In genomic region chr11:105953402-105953801, GRCm38 (mm10) we compare ENCODE assay signal across 12 mouse cellular contexts. TPM values are rescaled to one million over a fixed set of nuclear protein-coding genes. Genes with fewer than 3 reads are reported as not detected.
A peak's percentile ranks its signal among the peaks of the same experiment; 100 is the strongest.
DNase-seq lines count a peak whose midpoint lies in the region; ATAC-seq and TF ChIP-seq lines count a peak whose summit lies in the region.
"Had no signal": no experiment of that assay in that cellular context is flagged by ENCODE, and none has a peak within 500 bp of the region (broad histone marks: within the 10 kb centered on the region; RNA-seq: fewer than 3 reads in every experiment).

No protein-coding gene starts in this region.

- H3K4me2 ChIP-seq in lung, postnatal 0 days (replicated peaks; ENCODE audit: low read depth, low read length), result no peak overlapping the region
- H3K4me2 ChIP-seq in forebrain, embryonic 15.5 days (replicated peaks), result no peak overlapping the region
- H3K4me2 ChIP-seq: hindbrain, embryonic 14.5 days; midbrain, embryonic 12.5 days had no signal

- H3K9me3 ChIP-seq in lung, postnatal 0 days (ENCODE audit: low read length), result no peaks in the 10 kb centered on the region
- no peaks in the 10 kb centered on the region for H3K9me3 ChIP-seq in forebrain, embryonic 15.5 days
- H3K9me3 ChIP-seq: midbrain, embryonic 12.5 days had no signal

- DNase-seq in gastrocnemius, adult 2 months, result peak; percentile 76
- DNase-seq in gastrocnemius, postnatal 4 days (ENCODE audit: low spot score in 2 of 2), result no peak
- DNase-seq in MN1 (ENCODE audit: low spot score), result peak; percentile 89
- peak; percentile 58 for DNase-seq in gastrocnemius, postnatal 14 days
- DNase-seq in lung, postnatal 0 days (ENCODE audit: low spot score), result peak; percentile 92
- DNase-seq in cerebellum, postnatal 25 days, result no peak
- DNase-seq in spleen, postnatal 4 days (ENCODE audit: low spot score in 2 of 2), result no peak
- DNase-seq: B cell, adult 2 months; left cerebral cortex, postnatal 4 days had no signal

- H3K4me3 ChIP-seq in gastrocnemius, adult 2 months, result no peak overlapping the region
- no peak overlapping the region for H3K4me3 ChIP-seq in lung, postnatal 0 days (ENCODE audit: low read depth, low read length)
- no peak overlapping the region for H3K4me3 ChIP-seq in forebrain, embryonic 15.5 days
- H3K4me3 ChIP-seq: midbrain, embryonic 12.5 days had no signal

- peak; percentile 81 for ATAC-seq in lung, postnatal 0 days
- no peak for ATAC-seq in forebrain, embryonic 15.5 days (replicated peaks)

- WGBS in lung, postnatal 0 days, result 38% methylated on average over 6 of the region's 6 CpGs
- WGBS in forebrain, embryonic 15.5 days, result 79% methylated on average over 6 of the region's 6 CpGs

- no peak for TF ChIP-seq CTCF in gastrocnemius, adult 2 months (IDR thresholded peaks at IDR 0.05)
- TF ChIP-seq CTCF in lung, postnatal 0 days (IDR thresholded peaks at IDR 0.05), result no peak; the same call in 1 of the 2 replicates

- peak overlapping the region; percentile 72 for H3K27ac ChIP-seq in gastrocnemius, adult 2 months
- no peak overlapping the region for H3K27ac ChIP-seq in lung, postnatal 0 days (ENCODE audit: low read length)
- H3K27ac ChIP-seq in forebrain, embryonic 15.5 days (replicated peaks), result no peak overlapping the region
- H3K27ac ChIP-seq: hindbrain, embryonic 14.5 days; midbrain, embryonic 12.5 days had no signal

- H3K4me1 ChIP-seq in lung, postnatal 0 days (ENCODE audit: insufficient read depth, low read depth, low read length), result peaks cover 8% of the 10 kb centered on the region; the same call in 1 of the 2 replicates
- no peaks in the 10 kb centered on the region for H3K4me1 ChIP-seq in forebrain, embryonic 15.5 days
- H3K4me1 ChIP-seq: midbrain, embryonic 12.5 days had no signal

- intact Hi-C loops in gastrocnemius, adult 2 months (cut with DNase I), result no loop called here
- intact Hi-C loops in gastrocnemius, postnatal 14 days (cut with DNase I; ENCODE audit: low total_unique reads), result no loop called here

- no peaks in the 10 kb centered on the region for H3K36me3 ChIP-seq in lung, postnatal 0 days (ENCODE audit: insufficient read depth, low read length)
- no peaks in the 10 kb centered on the region for H3K36me3 ChIP-seq in forebrain, embryonic 15.5 days
- H3K36me3 ChIP-seq: midbrain, embryonic 12.5 days had no signal

- H3K9ac ChIP-seq in lung, postnatal 0 days (replicated peaks; ENCODE audit: low read depth), result no peak overlapping the region
- H3K9ac ChIP-seq in forebrain, embryonic 15.5 days (replicated peaks), result no peak overlapping the region
- H3K9ac ChIP-seq: hindbrain, embryonic 14.5 days; midbrain, embryonic 12.5 days had no signal

- TF ChIP-seq EP300 in lung, postnatal 0 days (IDR thresholded peaks at IDR 0.05), result peak; percentile 74; the same call in 1 of the 2 replicates

- H3K27me3 ChIP-seq in lung, postnatal 0 days (replicated peaks; ENCODE audit: insufficient read depth, low read length), result no peaks in the 10 kb centered on the region
- no peaks in the 10 kb centered on the region for H3K27me3 ChIP-seq in forebrain, embryonic 15.5 days
- H3K27me3 ChIP-seq: midbrain, embryonic 12.5 days had no signal

RNA-seq across cellular contexts. Expression of gene Cyb561, which starts 0.3 kb away (rescaled TPM):
- total RNA-seq in gastrocnemius, adult 2 months (2021), result 1 to 10 TPM; 3.9 to 4.7 TPM
- total RNA-seq in gastrocnemius, postnatal 4 days (2021), result 1 to 10 TPM; 4.9 to 5.0 TPM
- total RNA-seq in gastrocnemius, postnatal 14 days (2021), result 1 to 10 TPM; 6.4 to 8.2 TPM
- 70.5 and 72.2 TPM in 2 replicates for polyA plus RNA-seq in lung, postnatal 0 days (2015; fragmentation: Nextera tagmentation; extraction: Ambion mirVana)
- polyA plus RNA-seq in forebrain, embryonic 15.5 days (2015; fragmentation: Nextera tagmentation; extraction: Ambion mirVana), result 32.3 and 32.5 TPM in 2 replicates

RNA-seq across cellular contexts. Expression of gene Ace, which starts 14.3 kb away (rescaled TPM):
- total RNA-seq in gastrocnemius, adult 2 months (2021), result 10 to 100 TPM; 18.4 to 24.6 TPM
- 10 to 100 TPM; 23.0 to 35.7 TPM for total RNA-seq in gastrocnemius, postnatal 4 days (2021)
- total RNA-seq in gastrocnemius, postnatal 14 days (2021), result 10 to 100 TPM; 46.2 to 48.3 TPM
- 73.6 and 74.6 TPM in 2 replicates for polyA plus RNA-seq in lung, postnatal 0 days (2015; fragmentation: Nextera tagmentation; extraction: Ambion mirVana)
- 2.3 and 2.5 TPM in 2 replicates for polyA plus RNA-seq in forebrain, embryonic 15.5 days (2015; fragmentation: Nextera tagmentation; extraction: Ambion mirVana)

RNA-seq across cellular contexts. Expression of gene Ace3, which starts 41.1 kb away (rescaled TPM):
- not detected for total RNA-seq in gastrocnemius, adult 2 months (2021)
- not detected for total RNA-seq in gastrocnemius, postnatal 4 days (2021)
- total RNA-seq in gastrocnemius, postnatal 14 days (2021), result not detected
- 2.0 and 2.1 TPM in 2 replicates for polyA plus RNA-seq in lung, postnatal 0 days (2015; fragmentation: Nextera tagmentation; extraction: Ambion mirVana)
- polyA plus RNA-seq in forebrain, embryonic 15.5 days (2015; fragmentation: Nextera tagmentation; extraction: Ambion mirVana), result 0.08 TPM in 1 of 2 replicates, not detected in the other
- total RNA-seq: left cerebral cortex, postnatal 4 days had no signal
- polyA plus RNA-seq: hindbrain, embryonic 14.5 days; midbrain, embryonic 12.5 days had no signal

RNA-seq across cellular contexts. Expression of gene Kcnh6, which starts 54.5 kb away (rescaled TPM):
- not detected for total RNA-seq in gastrocnemius, adult 2 months (2021)
- total RNA-seq in gastrocnemius, postnatal 4 days (2021), result under 1 TPM in 1 of 2 experiments, not detected in 1; 0.31 TPM
- not detected for total RNA-seq in gastrocnemius, postnatal 14 days (2021)
- 0.14 and 0.32 TPM in 2 replicates for polyA plus RNA-seq in lung, postnatal 0 days (2015; fragmentation: Nextera tagmentation; extraction: Ambion mirVana)
- 0.57 and 0.59 TPM in 2 replicates for polyA plus RNA-seq in forebrain, embryonic 15.5 days (2015; fragmentation: Nextera tagmentation; extraction: Ambion mirVana)

Comparison
In these comparisons a context has a peak if more than half of its experiments do, and no peak if none do; other contexts are left out.
1. DNase-seq: peak in gastrocnemius, adult 2 months (single experiment), MN1 (single experiment), gastrocnemius, postnatal 14 days (single experiment) and lung, postnatal 0 days (single experiment); none in gastrocnemius, postnatal 4 days (0 of 2), cerebellum, postnatal 25 days (0 of 2) and spleen, postnatal 4 days (0 of 2).